Mouse (Mus musculus): Measurements from ENCODE around the gene Il1f6. TPM values are rescaled to one million over a fixed set of nuclear protein-coding genes. Genes with fewer than 3 reads are reported as not detected.
"Not testable (repeated sequence)": the region's sequence is repeated elsewhere in the genome, so short reads cannot be mapped to it uniquely, and the experiment has no call there.

The Il1f6 gene
- not detected in 2 replicates for polyA plus RNA-seq (2014; fragmentation: Nextera tagmentation; extraction: Ambion mirVana)

- Histone ChIP-seq H3K27me3 (ENCODE audit: control insufficient read depth, insufficient read depth, low read length) (no peaks in the 10 kb centered on the region), H3K4me3 (replicated peaks; ENCODE audit: low read depth, low read length) (no peak within 1 kb of the TSS), H3K9ac (replicated peaks; ENCODE audit: low read length) (no peak within 1 kb of the TSS), H3K9me3 (ENCODE audit: control insufficient read depth, low read length) (no peaks in the 10 kb centered on the region), H3K4me1 (ENCODE audit: control insufficient read depth, insufficient read depth, low read length) (no peaks in the 10 kb centered on the region), H3K4me2 (ENCODE audit: low read length) (no peak within 1 kb of the TSS), H3K36me3 (ENCODE audit: control insufficient read depth, insufficient read depth, low read length) (no peaks in the 10 kb centered on the region), H3K27ac (replicated peaks; ENCODE audit: low read depth, low read length) (no peak within 1 kb of the TSS)
- DNase-seq (no peak), ATAC-seq (ENCODE audit: low FRiP score, low TSS enrichment) (no peak)
- 59% methylated on average over 2 of the region's 2 CpGs for WGBS
These were observed at the start of gene Il1f6 for GRCm38 (mm10) chr2:24215118-24215517. TSS of gene Il1f6 (plus strand) at chr2:24215418.

DNA sequence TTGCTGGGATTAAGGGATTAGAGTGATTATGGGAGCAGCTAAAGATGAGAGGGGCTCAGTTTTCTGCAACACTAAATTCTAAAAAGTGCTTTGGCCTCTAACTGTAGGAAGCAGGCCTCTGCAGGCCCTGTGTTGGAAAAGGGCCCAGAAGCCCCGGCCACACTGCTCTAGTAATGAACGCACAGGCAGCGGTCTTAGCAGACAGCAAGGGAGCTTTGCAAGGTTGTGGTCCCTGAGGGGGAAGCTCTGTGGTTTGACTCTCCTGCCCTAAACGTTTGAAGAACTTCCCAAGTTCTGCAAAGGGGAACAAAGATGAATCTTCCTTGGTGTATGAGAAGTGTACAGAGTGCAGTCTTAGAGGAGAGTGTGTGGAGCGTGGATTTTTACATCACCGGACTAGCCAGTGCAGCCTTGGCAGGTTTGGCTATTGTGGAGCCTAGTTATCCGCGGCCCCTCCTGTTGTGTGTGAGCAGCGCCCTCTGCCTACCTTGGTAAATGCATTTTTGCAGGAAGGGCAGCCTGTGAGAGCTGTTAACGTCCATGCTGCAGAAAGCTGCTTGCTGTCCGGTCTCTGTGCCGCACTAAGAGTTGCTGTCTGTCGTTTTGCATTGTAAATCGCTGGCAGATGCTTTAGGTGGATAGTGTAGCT, 33.4 kb upstream of the Il1f6 start:
- WGBS: 15% methylated on average over 14 of the region's 14 CpGs
- H3K4me1 ChIP-seq (ENCODE audit: control insufficient read depth, insufficient read depth, low read length); H3K36me3 ChIP-seq (ENCODE audit: control insufficient read depth, insufficient read depth, low read length); H3K27me3 ChIP-seq (ENCODE audit: control insufficient read depth, insufficient read depth, low read length); H3K4me3 ChIP-seq (replicated peaks; ENCODE audit: low read depth, low read length); H3K9me3 ChIP-seq (ENCODE audit: control insufficient read depth, low read length); H3K27ac ChIP-seq (replicated peaks; ENCODE audit: low read depth, low read length); H3K9ac ChIP-seq (replicated peaks; ENCODE audit: low read length): not testable (repeated sequence)
- ATAC-seq (ENCODE audit: low FRiP score, low TSS enrichment) (peak; percentile 69), DNase-seq (peak; percentile 81)
- H3K4me2 ChIP-seq (ENCODE audit: low read length): peak overlapping the region; percentile 45

DNA sequence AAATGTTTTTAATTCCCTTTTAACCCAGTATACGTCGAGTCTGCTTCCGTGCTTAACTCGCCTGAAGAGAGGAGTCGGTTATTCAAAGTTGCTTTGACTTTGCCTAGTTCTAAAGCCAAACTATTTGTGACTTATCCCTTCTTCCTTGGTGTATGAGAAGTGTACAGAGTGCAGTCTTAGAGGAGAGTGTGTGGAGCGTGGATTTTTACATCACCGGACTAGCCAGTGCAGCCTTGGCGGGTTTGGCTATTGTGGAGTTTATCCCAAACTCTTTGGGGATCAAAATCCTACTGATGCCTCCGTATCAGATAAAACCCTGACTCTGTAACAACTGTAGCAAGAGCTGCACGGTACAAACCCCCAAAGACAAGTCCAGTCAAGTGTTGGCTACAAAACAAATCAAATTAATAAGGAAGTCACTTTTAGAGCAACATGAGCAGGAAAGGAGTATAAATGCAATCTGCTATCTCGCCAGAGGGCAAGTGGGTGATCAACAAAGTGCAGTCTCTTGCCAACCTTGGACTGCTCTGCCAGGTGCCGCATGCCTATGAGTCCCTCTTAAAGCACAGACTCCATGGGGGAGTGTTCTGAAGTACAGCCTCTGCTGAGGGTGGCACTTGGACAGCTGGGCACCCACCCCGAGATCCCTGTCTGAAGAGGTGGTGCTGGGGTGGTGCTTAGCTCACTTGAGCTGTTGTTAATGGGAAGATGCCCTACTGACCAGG, 32.6 kb upstream of the Il1f6 start:
- not testable (repeated sequence) for H3K36me3 ChIP-seq (ENCODE audit: control insufficient read depth, insufficient read depth, low read length); H3K9me3 ChIP-seq (ENCODE audit: control insufficient read depth, low read length); H3K4me3 ChIP-seq (replicated peaks; ENCODE audit: low read depth, low read length); DNase-seq; H3K4me1 ChIP-seq (ENCODE audit: control insufficient read depth, insufficient read depth, low read length); H3K9ac ChIP-seq (replicated peaks; ENCODE audit: low read length); H3K27me3 ChIP-seq (ENCODE audit: control insufficient read depth, insufficient read depth, low read length); ATAC-seq (ENCODE audit: low FRiP score, low TSS enrichment); H3K27ac ChIP-seq (replicated peaks; ENCODE audit: low read depth, low read length)
- peak overlapping the region; percentile 45 for H3K4me2 ChIP-seq (ENCODE audit: low read length)
- WGBS: 63% methylated on average over 13 of the region's 13 CpGs

DNA sequence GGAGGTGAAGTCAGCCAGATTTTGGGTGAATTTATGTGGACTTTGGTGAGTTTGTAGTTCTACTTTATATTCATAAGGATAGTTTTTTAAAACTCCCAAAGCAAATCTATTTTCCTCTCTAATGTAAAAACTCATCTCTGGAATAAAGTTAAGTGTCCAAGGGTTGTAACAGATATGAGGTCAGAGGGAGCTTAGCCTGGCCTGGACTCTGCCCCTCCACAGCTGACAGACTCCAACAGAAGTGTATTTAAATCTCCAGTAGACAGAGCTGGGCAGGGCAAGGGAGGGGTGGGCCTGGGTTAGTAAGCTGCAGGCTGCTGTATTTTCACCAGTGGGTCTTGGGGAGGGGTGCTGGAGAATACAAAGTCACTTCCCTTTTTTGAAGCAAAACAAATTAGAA, 31.1 kb upstream of the Il1f6 start:
- not testable (repeated sequence) for DNase-seq; H3K4me3 ChIP-seq (replicated peaks; ENCODE audit: low read depth, low read length); H3K36me3 ChIP-seq (ENCODE audit: control insufficient read depth, insufficient read depth, low read length); H3K27me3 ChIP-seq (ENCODE audit: control insufficient read depth, insufficient read depth, low read length); ATAC-seq (ENCODE audit: low FRiP score, low TSS enrichment); H3K27ac ChIP-seq (replicated peaks; ENCODE audit: low read depth, low read length); H3K4me2 ChIP-seq (ENCODE audit: low read length); H3K9ac ChIP-seq (replicated peaks; ENCODE audit: low read length); H3K9me3 ChIP-seq (ENCODE audit: control insufficient read depth, low read length); H3K4me1 ChIP-seq (ENCODE audit: control insufficient read depth, insufficient read depth, low read length)

- H3K36me3 ChIP-seq (ENCODE audit: control insufficient read depth, insufficient read depth, low read length): no peaks in the 10 kb centered on the region
- H3K4me2 ChIP-seq (ENCODE audit: low read length): no peak within 1 kb of the TSS
- ATAC-seq (ENCODE audit: low FRiP score, low TSS enrichment) (no peak), DNase-seq (no peak)
- no peak within 1 kb of the TSS for H3K4me3 ChIP-seq (replicated peaks; ENCODE audit: low read depth, low read length)
- H3K9me3 ChIP-seq (ENCODE audit: control insufficient read depth, low read length): no peaks in the 10 kb centered on the region
- H3K27ac ChIP-seq (replicated peaks; ENCODE audit: low read depth, low read length): no peak within 1 kb of the TSS
- no peaks in the 10 kb centered on the region for H3K4me1 ChIP-seq (ENCODE audit: control insufficient read depth, insufficient read depth, low read length)
- no peaks in the 10 kb centered on the region for H3K27me3 ChIP-seq (ENCODE audit: control insufficient read depth, insufficient read depth, low read length)
- no peak within 1 kb of the TSS for H3K9ac ChIP-seq (replicated peaks; ENCODE audit: low read length)
- WGBS: 96% methylated on average over 1 of the region's 1 CpGs
These were observed 29.0 kb upstream of the Il1f6 start, which contains the start of gene Il1f9 for GRCm38 (mm10) chr2:24186176-24186575. TSS of gene Il1f9 (plus strand) at chr2:24186476.

DNA sequence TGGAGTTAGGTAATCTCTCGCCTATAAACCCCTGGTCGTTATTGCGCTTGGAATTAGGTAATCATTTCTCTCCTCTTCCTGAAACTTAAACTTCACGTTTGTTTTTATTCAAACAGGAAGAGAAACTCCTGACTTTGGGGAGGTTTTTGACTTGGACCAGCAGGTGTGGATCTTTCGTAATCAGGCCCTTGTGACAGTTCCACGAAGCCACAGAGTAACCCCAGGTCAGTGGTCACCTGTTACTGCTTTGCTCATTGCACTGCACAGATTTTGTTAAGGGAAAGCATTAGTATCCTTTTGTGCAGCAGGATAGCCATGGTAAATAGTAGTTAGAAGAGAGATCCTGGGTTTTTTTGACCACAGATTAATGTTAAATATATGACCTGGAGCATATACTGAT, 27.6 kb upstream of the Il1f6 start:
- Histone ChIP-seq H3K27ac (replicated peaks; ENCODE audit: low read depth, low read length) (no peak overlapping the region), H3K4me1 (ENCODE audit: control insufficient read depth, insufficient read depth, low read length) (no peaks in the 10 kb centered on the region), H3K27me3 (ENCODE audit: control insufficient read depth, insufficient read depth, low read length) (no peaks in the 10 kb centered on the region), H3K9me3 (ENCODE audit: control insufficient read depth, low read length) (no peaks in the 10 kb centered on the region), H3K4me3 (replicated peaks; ENCODE audit: low read depth, low read length) (no peak overlapping the region), H3K36me3 (ENCODE audit: control insufficient read depth, insufficient read depth, low read length) (no peaks in the 10 kb centered on the region), H3K9ac (replicated peaks; ENCODE audit: low read length) (no peak overlapping the region), H3K4me2 (ENCODE audit: low read length) (no peak overlapping the region)
- DNase-seq (no peak), ATAC-seq (ENCODE audit: low FRiP score, low TSS enrichment) (no peak)
- WGBS: 86% methylated on average over 6 of the region's 6 CpGs

- H3K4me2 ChIP-seq (ENCODE audit: low read length): no peak overlapping the region
- ATAC-seq (ENCODE audit: low FRiP score, low TSS enrichment): no peak
- no peaks in the 10 kb centered on the region for H3K36me3 ChIP-seq (ENCODE audit: control insufficient read depth, insufficient read depth, low read length)
- H3K4me1 ChIP-seq (ENCODE audit: control insufficient read depth, insufficient read depth, low read length): no peaks in the 10 kb centered on the region
- no peaks in the 10 kb centered on the region for H3K9me3 ChIP-seq (ENCODE audit: control insufficient read depth, low read length)
- 66% methylated on average over 1 of the region's 1 CpGs for WGBS
- H3K27me3 ChIP-seq (ENCODE audit: control insufficient read depth, insufficient read depth, low read length): no peaks in the 10 kb centered on the region
- no peak overlapping the region for H3K27ac ChIP-seq (replicated peaks; ENCODE audit: low read depth, low read length)
- no peak for DNase-seq
- no peak overlapping the region for H3K4me3 ChIP-seq (replicated peaks; ENCODE audit: low read depth, low read length)
- H3K9ac ChIP-seq (replicated peaks; ENCODE audit: low read length): no peak overlapping the region
These were observed 27.0 kb upstream of the Il1f6 start for GRCm38 (mm10) chr2:24188189-24188588.

GRCm38 (mm10) chr2:24227191-24227590, 12.0 kb downstream of the Il1f6 start:
- Histone ChIP-seq H3K9me3 (ENCODE audit: control insufficient read depth, low read length) (no peaks in the 10 kb centered on the region), H3K4me3 (replicated peaks; ENCODE audit: low read depth, low read length) (no peak overlapping the region), H3K4me2 (ENCODE audit: low read length) (no peak overlapping the region), H3K27ac (replicated peaks; ENCODE audit: low read depth, low read length) (no peak overlapping the region), H3K9ac (replicated peaks; ENCODE audit: low read length) (no peak overlapping the region), H3K4me1 (ENCODE audit: control insufficient read depth, insufficient read depth, low read length) (no peaks in the 10 kb centered on the region), H3K36me3 (ENCODE audit: control insufficient read depth, insufficient read depth, low read length) (no peaks in the 10 kb centered on the region), H3K27me3 (ENCODE audit: control insufficient read depth, insufficient read depth, low read length) (no peaks in the 10 kb centered on the region)
- ATAC-seq (ENCODE audit: low FRiP score, low TSS enrichment) (no peak), DNase-seq (no peak)
- WGBS: 76% methylated on average over 2 of the region's 2 CpGs

GRCm38 (mm10) chr2:24267503-24267902, 52.3 kb downstream of the Il1f6 start:
- no peak overlapping the region for H3K27ac ChIP-seq (replicated peaks; ENCODE audit: low read depth, low read length)
- no peaks in the 10 kb centered on the region for H3K9me3 ChIP-seq (ENCODE audit: control insufficient read depth, low read length)
- H3K27me3 ChIP-seq (ENCODE audit: control insufficient read depth, insufficient read depth, low read length): no peaks in the 10 kb centered on the region
- no peaks in the 10 kb centered on the region for H3K4me1 ChIP-seq (ENCODE audit: control insufficient read depth, insufficient read depth, low read length)
- no peak overlapping the region for H3K4me3 ChIP-seq (replicated peaks; ENCODE audit: low read depth, low read length)
- H3K4me2 ChIP-seq (ENCODE audit: low read length): no peak overlapping the region
- no peak for ATAC-seq (ENCODE audit: low FRiP score, low TSS enrichment)
- no peak overlapping the region for H3K9ac ChIP-seq (replicated peaks; ENCODE audit: low read length)
- no peak for DNase-seq
- WGBS: 71% methylated on average over 1 of the region's 1 CpGs
- H3K36me3 ChIP-seq (ENCODE audit: control insufficient read depth, insufficient read depth, low read length): no peaks in the 10 kb centered on the region
